Mouse (Mus musculus) thymus, adult 2 months (tissue): ENCODE data around the gene Mrpl50.

Experiments used
- CTCF ChIP-seq: fragments of 200-500 bp; IDR thresholded peaks from 2 replicates; pipeline ENCODE4 v1.5.1; 2012; ENCODE audit warnings: mild to moderate bottlenecking, control low read depth, low read length, moderate library complexity, borderline replicate concordance; ENCODE audit not compliant: control insufficient read depth, poor library complexity, insufficient read depth; ENCODE audit errors: extremely low read depth
- POLR2A ChIP-seq: fragments of 200-500 bp; IDR thresholded peaks from 2 replicates; pipeline ENCODE4 v1.6.1; 2012; ENCODE audit warnings: mild to moderate bottlenecking, low read length, control low read depth, moderate library complexity; ENCODE audit not compliant: control insufficient read depth, poor library complexity, insufficient read depth; ENCODE audit errors: extremely low read depth

GRCm38 (mm10) chr4:49480104-49480760 is 40.7 kb downstream of the Mrpl50 start:
- TF ChIP-seq CTCF (no peak), POLR2A (no peak)
